Mouse (Mus musculus): ENCODE data around the gene Lrrtm4.

DNA sequence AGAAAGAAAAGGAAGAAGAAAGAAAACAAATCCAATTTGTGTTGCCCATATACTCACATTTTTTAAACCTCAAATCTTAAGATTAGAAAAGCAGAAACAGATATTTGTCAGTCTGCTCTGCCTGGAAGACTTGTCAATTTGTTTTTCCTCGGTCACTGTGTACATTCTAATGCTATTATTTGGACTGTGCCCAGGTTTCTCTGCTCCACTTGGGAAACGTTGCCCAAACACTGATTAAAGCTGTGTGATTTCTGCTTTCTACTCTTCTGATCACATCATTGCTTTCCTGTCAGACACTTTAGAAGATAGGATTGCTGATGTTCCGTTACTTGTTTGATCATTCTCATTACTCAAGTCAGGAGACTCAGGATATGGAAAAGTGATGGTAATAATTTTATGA lies 247.1 kb downstream of the Lrrtm4 start:
- TF ChIP-seq CTCF (conservative IDR thresholded peaks at IDR 0.05; ENCODE audit: insufficient read depth, insufficient read length, low read depth, low read length) (no peak), POLR2A (IDR thresholded peaks at IDR 0.05; ENCODE audit: low read depth, low read length) (no peak)
